Mouse (Mus musculus) lung, postnatal 36 days (tissue): ENCODE data around the gene Flcn.
A peak's percentile ranks its signal among the peaks of the same experiment; 100 is the strongest.

Source experiments
- DNase-seq: peaks from one replicate; pipeline ENCODE4 v3.0.0; 2022; ENCODE audit warnings: mixed read lengths

Flcn gene

DNA sequence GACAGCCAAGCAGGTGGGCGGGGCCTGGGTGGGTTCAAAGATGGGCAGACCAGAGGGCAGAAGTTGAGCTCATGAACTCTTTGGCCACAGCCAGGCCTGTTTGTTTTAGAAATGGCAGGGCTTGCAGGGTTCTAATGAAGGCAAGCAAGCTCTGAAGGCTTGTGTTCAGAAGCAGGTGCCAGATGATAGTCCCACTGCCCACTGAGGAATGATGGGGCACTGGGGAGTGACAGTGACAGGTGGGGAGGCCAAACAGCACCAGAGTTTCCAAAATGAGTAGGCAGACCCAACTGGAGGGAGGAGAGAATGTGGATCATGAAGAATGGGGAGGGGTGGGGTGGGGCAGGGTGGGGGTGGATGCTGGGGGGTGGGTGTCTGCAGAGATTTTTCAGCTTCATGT, 4.6 kb downstream of the Flcn start:
- no peak for DNase-seq

- DNase-seq: no peak
These were observed 5.3 kb downstream of the Flcn start for GRCm38 (mm10) chr11:59804409-59805110.

DNA sequence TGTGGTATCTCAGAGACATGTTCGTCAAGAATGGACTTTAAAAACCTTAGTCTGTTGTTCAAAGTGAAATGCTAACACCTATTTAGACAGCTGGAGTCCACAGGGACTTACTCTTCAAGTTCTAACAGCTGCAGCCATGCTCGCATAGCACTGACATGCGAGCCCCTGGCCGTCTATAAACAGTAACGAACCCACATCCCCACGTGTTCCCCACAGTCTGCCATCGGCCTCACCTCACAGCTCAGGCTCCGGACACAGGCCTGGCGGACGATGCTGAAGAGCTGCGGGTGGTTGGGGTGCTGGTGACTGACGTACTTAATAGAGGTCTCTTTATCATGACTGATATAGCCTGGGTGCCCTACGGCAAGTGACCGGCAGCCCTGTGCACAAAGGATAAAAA, 6.3 kb downstream of the Flcn start:
- DNase-seq: no peak

DNA sequence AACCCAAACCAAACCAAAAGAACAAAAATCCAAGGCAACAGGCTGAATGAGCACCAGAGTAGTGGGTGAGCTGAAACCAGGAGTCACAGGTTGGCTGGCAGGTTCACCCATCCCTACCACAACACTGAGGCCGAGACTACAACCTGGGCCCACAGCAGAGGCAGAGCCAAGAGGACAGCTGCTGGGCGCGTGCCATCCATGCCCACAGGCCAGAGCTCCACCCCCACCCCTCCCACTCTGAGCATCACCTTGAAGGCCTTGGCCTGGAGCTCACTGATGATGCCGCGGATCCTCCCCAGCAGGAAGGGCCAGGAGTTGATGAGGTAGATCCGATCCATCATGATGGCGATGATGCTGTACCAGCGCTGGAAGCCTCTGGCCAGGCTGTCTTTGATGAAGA, 7.9 kb downstream of the Flcn start:
- DNase-seq: no peak

DNA sequence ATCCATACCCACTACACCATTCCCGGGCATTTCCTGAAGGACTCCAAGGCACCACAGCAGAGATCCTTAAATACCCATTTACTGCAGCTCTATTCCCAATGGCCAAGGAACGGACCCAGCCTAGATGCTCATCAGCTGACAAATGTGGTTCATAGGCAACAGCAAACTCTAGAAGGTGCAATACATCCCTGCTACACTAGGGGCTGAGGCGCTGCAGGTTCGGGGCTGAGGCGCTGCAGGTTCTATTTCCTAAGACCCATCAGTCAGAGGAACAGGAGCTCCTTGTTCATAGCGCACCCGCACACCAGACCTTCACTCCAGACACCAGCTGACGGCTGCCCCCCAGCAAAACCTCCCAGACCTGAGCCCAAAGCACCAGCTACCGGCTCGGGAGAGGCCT, 9.4 kb downstream of the Flcn start:
- no peak for DNase-seq

DNA sequence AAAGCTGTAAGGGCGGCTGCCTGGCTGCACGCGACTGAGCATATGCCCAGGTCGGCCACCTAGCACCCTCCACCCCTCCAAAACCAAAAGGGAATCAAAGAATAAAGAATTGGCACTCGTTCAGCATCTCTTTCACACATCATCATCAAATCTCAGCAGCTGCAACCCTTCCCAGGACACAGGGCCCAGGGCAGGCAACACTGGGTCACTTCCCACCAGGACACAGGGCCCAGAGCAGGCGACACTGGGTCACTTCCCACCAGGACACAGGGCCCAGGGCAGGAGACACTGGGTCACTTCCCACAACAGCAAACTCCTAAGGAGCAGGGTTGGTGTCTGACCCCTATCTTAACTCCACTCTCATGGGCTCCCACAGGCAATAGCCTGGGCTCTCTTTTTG, 16.4 kb downstream of the Flcn start:
- DNase-seq: no peak

GRCm38 (mm10) chr11:59789311-59789710, 20.5 kb downstream of the Flcn start:
- DNase-seq: no peak

DNA sequence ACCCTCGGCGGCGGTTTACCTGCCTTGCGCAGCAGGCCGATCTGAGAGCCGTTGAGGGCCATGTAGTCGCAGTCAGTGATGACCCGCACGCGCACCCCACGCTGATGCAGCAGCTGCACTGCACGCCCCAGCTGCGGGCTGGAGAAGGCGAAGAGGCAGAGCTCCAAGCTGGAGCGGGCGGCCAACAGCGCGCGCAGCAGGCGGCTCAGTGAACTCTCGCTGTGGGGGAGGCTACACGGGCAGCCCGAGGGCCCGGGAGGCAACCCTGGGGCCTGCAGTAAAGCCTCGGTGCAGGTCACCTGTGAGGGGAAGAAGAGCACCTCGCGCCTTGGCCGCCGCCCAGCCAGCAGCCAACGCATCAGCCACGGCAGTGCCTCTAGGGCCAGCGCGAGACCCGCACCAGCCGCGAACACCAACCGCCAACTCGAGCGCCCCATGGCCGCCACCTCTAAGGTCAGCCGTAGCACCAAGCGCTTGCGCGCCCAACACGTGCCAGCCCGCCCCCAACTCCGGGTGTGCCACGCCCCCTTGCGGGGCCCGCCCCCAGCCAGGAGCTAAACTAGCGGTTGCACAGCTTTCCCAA, 22.5 kb downstream of the Flcn start, which contains the start of gene Pld6:
Gene Pld6 (minus strand): TSS at position 447 of the 583 bp plus-strand sequence.
- DNase-seq: peak; percentile 81

- DNase-seq: peak; percentile 41
These were observed 23.2 kb downstream of the Flcn start for GRCm38 (mm10) chr11:59786444-59787198.

GRCm38 (mm10) chr11:59783591-59783990, 26.2 kb downstream of the Flcn start:
- DNase-seq: peak; percentile 79

- no peak for DNase-seq
These were observed 27.7 kb downstream of the Flcn start for GRCm38 (mm10) chr11:59782091-59782590.

DNA sequence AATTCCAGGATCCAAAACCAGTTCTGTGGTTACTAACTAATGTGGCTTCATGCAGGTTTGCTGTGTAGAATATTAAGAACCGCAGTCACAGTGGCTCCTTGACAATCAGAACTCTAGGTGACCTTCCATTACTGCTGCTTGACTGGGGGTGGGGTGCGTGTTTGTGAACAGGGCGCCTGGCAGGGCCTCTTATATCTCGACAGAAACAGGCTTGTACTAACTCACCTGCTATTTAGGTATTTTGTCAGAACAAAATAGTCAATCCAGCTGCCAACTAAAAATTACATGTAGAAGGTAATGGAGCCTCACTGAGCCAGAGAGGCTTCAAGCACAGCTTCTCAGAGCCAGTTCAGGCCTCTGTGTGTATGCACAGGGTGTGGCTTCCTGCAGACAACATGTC, 29.6 kb downstream of the Flcn start:
- DNase-seq: peak; percentile 33

- DNase-seq: peak; percentile 47
These were observed 30.4 kb downstream of the Flcn start for GRCm38 (mm10) chr11:59779406-59779805.

GRCm38 (mm10) chr11:59778874-59779223, 31.0 kb downstream of the Flcn start:
- DNase-seq: no peak

DNA sequence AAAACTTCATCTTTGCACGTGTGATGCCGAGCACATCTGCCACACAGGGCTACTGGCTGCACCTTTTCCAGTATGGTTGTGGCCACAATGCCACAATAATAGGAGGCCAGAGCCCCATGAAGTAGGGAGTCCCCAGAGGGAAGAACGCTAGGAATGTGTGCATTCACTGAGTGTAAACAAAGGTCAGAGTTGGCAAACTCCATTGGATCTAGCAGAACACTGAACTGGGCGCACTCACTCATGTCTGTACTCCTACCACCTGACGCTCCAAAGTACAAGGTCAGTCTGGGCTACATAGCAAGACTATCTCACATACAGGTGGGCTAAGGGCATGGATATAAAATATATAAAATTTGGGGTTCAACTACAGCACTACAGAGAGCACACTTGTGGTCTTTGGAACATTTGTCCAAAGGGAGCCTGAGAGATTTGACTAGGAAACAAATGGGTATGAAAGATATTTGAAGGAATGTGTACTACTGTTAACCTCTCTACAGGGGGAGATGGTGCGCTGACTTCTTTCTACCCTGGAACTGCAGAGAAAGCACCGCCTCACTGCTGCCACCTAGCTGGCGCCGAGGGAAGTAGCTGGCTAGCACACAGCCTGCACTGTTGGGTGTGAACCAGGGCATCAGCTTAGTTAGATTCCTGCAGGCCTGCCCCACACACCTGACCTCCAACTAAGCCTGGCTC, 31.5 kb downstream of the Flcn start:
- DNase-seq: peak; percentile 83

DNA sequence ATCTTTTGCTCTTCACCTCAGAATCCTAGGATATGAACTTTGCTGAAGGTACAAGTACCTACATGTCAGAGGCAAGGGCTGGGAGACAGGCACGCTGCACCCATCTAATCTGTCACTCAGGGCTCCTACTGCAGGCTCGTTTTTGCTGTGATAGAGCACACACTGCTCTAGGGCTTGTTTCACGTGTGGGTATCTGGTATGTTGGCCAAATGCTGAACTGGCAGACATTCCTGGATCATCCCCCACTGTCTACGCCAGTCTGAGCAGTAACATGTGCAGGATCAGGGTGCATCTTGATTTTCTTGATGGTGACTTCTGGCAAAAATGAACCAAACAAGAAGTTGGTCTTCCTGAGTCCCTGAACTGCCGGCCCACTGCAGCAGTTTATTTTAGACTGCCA, 32.6 kb downstream of the Flcn start:
- no peak for DNase-seq

DNA sequence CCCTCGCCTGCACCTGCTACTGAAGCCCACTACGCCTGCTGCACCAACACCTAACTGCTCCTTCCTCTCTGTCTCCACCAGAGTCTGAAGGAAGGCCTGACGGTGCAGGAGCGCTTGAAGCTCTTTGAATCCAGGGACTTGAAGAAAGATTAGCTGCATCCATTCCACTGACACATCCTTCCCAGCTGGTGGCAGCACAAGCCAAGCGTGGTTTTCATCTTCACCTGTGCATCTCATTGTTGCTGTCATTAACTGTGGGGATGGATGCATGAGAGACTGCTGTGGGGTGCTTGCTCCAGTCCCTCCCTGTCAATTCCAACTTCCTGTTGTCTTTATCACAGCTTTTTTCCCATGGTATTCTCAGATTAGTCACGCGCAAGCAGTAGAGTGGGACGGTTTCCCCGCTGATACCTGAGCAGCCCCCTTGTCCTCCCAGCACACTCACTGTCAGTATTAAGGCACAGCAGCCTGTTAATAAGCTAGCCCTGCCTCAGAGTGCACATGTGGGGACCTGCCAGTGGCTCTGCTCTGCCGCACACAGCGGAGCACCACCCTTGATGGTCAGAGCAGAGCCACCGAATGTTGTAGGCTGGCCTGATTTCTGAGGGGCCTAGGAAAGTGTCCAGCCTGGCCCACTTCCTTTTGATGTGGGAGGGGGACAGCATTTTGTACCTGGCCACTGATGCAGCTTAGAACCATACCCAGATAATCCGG, 34.2 kb downstream of the Flcn start:
- DNase-seq: no peak

GRCm38 (mm10) chr11:59774522-59774921, 35.3 kb downstream of the Flcn start:
- DNase-seq: no peak

- DNase-seq: no peak
These were observed 36.9 kb downstream of the Flcn start for GRCm38 (mm10) chr11:59772902-59773301.

DNA sequence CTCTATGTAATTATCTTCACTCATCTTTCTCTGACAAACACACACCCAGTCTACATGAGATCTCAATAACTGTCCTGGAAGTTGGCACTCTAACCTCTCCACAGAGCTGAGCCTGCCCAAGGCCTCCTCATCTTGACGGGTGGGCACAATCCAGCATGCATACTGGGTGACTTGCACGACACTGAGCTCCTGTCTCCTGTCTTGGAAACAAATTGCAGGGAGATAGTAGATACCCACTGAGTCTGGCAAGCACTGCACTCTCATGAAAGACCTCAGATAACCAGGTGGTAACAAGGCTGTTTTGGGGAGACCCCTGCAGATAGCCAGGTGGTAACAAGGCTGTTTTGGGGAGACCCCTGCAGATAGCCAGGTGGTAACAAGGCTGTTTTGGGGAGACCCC, 37.5 kb downstream of the Flcn start:
- no peak for DNase-seq

DNA sequence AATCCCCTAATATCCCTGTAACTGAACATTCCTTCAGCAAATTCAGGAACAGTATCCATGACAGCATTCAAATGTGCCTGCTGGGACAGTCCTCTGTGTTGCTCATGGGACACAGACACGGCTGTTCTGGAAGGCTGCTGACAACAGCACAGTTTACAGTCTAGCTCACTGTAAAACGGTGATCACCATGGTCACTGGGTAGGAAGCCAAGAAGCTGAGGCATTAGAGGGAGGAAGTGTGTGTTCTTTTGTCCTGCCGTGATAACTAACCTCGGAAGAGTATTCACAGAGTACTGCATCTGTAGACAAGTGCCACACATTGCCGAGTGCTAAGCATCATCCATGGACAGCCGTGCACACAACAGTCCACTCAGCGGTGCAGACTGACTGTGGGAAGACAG, 39.1 kb downstream of the Flcn start:
- no peak for DNase-seq

DNA sequence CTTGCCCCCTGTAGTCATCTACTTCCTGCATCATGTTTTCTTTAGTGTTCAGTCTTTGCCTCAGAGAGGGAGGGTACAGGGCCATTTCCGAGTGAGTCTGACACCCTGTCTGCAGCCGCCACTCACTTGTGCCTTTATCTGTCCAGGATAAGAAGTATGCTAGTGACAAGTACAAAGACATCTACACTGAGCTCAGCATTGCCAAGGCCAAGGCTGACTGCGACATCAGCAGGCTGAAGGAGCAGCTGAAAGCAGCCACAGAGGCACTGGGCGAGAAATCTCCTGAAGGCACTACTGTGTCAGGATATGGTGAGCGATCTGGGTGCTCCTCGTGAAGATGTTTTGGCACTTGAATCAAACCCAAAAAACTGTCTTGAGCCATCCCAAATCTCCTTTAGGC, 40.1 kb downstream of the Flcn start:
- no peak for DNase-seq

DNA sequence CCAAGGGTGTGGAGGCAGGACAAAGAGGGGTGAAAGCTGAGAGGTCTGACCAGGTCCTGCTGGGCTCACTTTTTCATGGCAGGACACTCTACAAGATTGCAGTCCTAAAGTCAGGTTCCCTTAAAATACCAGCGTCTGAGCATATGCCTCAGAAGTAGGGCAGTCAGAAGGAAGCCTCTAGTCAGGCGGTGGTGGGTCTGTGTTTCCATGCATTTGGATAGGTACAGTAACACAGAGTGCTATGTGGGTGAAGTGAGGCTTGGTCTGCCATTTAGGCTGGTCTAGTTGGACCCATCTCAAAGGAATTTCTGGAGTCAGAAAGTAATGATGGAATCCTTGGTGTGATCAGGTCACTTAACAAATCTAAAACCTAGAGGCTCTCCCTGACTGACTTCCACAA, 40.5 kb downstream of the Flcn start:
- no peak for DNase-seq
